Mouse (Mus musculus): ENCODE measurements around the gene Tex30.

- TF ChIP-seq CTCF (conservative IDR thresholded peaks at IDR 0.05 in 1 of 2, IDR thresholded peaks at IDR 0.05 in 1 of 2; ENCODE audit: low read depth in 2 of 2, low read length in 2 of 2) (no peak), EP300 (IDR thresholded peaks at IDR 0.05; ENCODE audit: low read length) (no peak), TBP (conservative IDR thresholded peaks at IDR 0.05; ENCODE audit: low read depth, low read length) (no peak), MAX (IDR thresholded peaks at IDR 0.05; ENCODE audit: low read length) (peak; percentile 69; the same call in 1 of the 2 replicates), MEF2A (IDR thresholded peaks at IDR 0.05; ENCODE audit: borderline replicate concordance, low read depth, low read length) (peak; percentile 81; the same call in 1 of the 2 replicates), ZKSCAN1 (IDR thresholded peaks at IDR 0.05; ENCODE audit: borderline replicate concordance, low read depth, low read length) (no peak), GABPA (IDR thresholded peaks at IDR 0.05; ENCODE audit: insufficient replicate concordance, low read depth, low read length) (no peak), POLR2AphosphoS2 (IDR thresholded peaks at IDR 0.05; ENCODE audit: low read depth, low read length) (no peak), POLR2A (IDR thresholded peaks at IDR 0.05; ENCODE audit: low read depth, low read length) (no peak)
Observed at GRCm38 (mm10) chr1:44118239-44119054, 16.2 kb upstream of the Tex30 start, which contains the start of the genes Kdelc1 and Bivm.
